Mouse (Mus musculus) forebrain, embryonic 12.5 days (tissue): Measurements from ENCODE around the gene 1700028K03Rik. TPM values are rescaled to one million over a fixed set of nuclear protein-coding genes. Genes with fewer than 3 reads are reported as not detected.

Experiments
- ATAC-seq: fragments of 200-750 bp; cut with Nextera tagmentation; 2 replicates; pipeline ENCODE4 v1.8.0; 2017; ENCODE audit warnings: moderate TSS enrichment; ENCODE audit not compliant: low FRiP score
- H3K27ac ChIP-seq: fragments of 300-500 bp; sonication (generic); 2 replicates; pipeline ENCODE4 v1.5.1; 2016; ENCODE audit warnings: mild to moderate bottlenecking
- H3K27me3 ChIP-seq: fragments of 300-500 bp; sonication (generic); 2 replicates; pipeline ENCODE4 v1.6.1; 2016; ENCODE audit warnings: mild to moderate bottlenecking
- H3K36me3 ChIP-seq: fragments of 300-500 bp; sonication (generic); replicated peaks from 2 replicates; pipeline ENCODE4 v1.6.1; 2016; ENCODE audit warnings: mild to moderate bottlenecking
- H3K4me1 ChIP-seq: fragments of 300-500 bp; sonication (generic); 2 replicates; pipeline ENCODE4 v1.6.1; 2016
- H3K4me2 ChIP-seq: fragments of 300-500 bp; sonication (generic); 2 replicates; pipeline ENCODE4 v1.6.1; 2016; ENCODE audit warnings: mild to moderate bottlenecking, moderate library complexity
- H3K4me3 ChIP-seq: fragments of 300-500 bp; sonication (generic); replicated peaks from 2 replicates; pipeline ENCODE4 v1.5.1; 2016; ENCODE audit warnings: mild to moderate bottlenecking
- H3K9ac ChIP-seq: fragments of 300-500 bp; sonication (generic); 2 replicates; pipeline ENCODE4 v1.6.1; 2016; ENCODE audit warnings: mild to moderate bottlenecking
- H3K9me3 ChIP-seq: fragments of 300-500 bp; sonication (generic); 2 replicates; pipeline ENCODE4 v1.6.1; 2016
- WGBS: fragments of 180-500 bp; shearing (Covaris S2); methylation state at CpG from one replicate; pipeline ENCODE4 v1.1.7; 2016; 5-methylcytosine and 5-hydroxymethylcytosine counted together
- polyA plus RNA-seq: library from polyadenylated mRNA; unstranded; fragments of >200 nt; fragmentation: Nextera tagmentation; extraction: Ambion mirVana; gene quantifications from 2 replicates; pipeline ENCODE4 v1.2.1, GENCODE M21; 2016

1700028K03Rik gene
- polyA plus RNA-seq, 1 experiment from 2014 or later, result 0.06 TPM

GRCm38 (mm10) chr5:107511326-107511725, 23.2 kb upstream of the 1700028K03Rik start:
- peaks cover 19% of the 10 kb centered on the region for H3K36me3 ChIP-seq
- ATAC-seq, result no peak
- WGBS, result 62% methylated on average over 2 of the region's 2 CpGs

GRCm38 (mm10) chr5:107513583-107513982, 20.9 kb upstream of the 1700028K03Rik start:
- no peak overlapping the region for H3K9ac ChIP-seq
- peak; percentile 53; the same call in 1 of the 2 replicates for ATAC-seq
- WGBS, result 50% methylated on average over 7 of the region's 7 CpGs

More at GRCm38 (mm10) chr5:107511326-107511725, 23.2 kb upstream of the 1700028K03Rik start:
- Histone ChIP-seq H3K27ac (no peak overlapping the region), H3K9me3 (no peaks in the 10 kb centered on the region), H3K4me2 (no peak overlapping the region), H3K4me3 (no peak overlapping the region), H3K9ac (no peak overlapping the region), H3K27me3 (no peaks in the 10 kb centered on the region), H3K4me1 (no peaks in the 10 kb centered on the region)

GRCm38 (mm10) chr5:107515453-107515852, 19.1 kb upstream of the 1700028K03Rik start:
- Histone ChIP-seq H3K4me1 (no peaks in the 10 kb centered on the region), H3K27ac (no peak overlapping the region), H3K4me2 (no peak overlapping the region), H3K9ac (no peak overlapping the region), H3K4me3 (no peak overlapping the region), H3K9me3 (no peaks in the 10 kb centered on the region), H3K27me3 (no peaks in the 10 kb centered on the region), H3K36me3 (peaks cover 2% of the 10 kb centered on the region; the same call in 1 of the 2 replicates)
- no peak for ATAC-seq
- WGBS, result 98% methylated on average over 3 of the region's 3 CpGs

More at GRCm38 (mm10) chr5:107513583-107513982, 20.9 kb upstream of the 1700028K03Rik start:
- H3K27ac ChIP-seq, result no peak overlapping the region
- no peaks in the 10 kb centered on the region for H3K27me3 ChIP-seq
- H3K36me3 ChIP-seq, result peaks cover 5% of the 10 kb centered on the region; the same call in 1 of the 2 replicates
- no peak overlapping the region for H3K4me2 ChIP-seq
- H3K4me3 ChIP-seq, result no peak overlapping the region
- no peaks in the 10 kb centered on the region for H3K4me1 ChIP-seq
- H3K9me3 ChIP-seq, result no peaks in the 10 kb centered on the region

- no peaks in the 10 kb centered on the region for H3K27me3 ChIP-seq
- no peak overlapping the region for H3K4me2 ChIP-seq
- H3K27ac ChIP-seq, result no peak overlapping the region
- ATAC-seq, result no peak
- 91% methylated on average over 1 of the region's 1 CpGs for WGBS
- H3K9ac ChIP-seq, result no peak overlapping the region
- no peaks in the 10 kb centered on the region for H3K36me3 ChIP-seq
- no peaks in the 10 kb centered on the region for H3K9me3 ChIP-seq
- no peak overlapping the region for H3K4me3 ChIP-seq
- H3K4me1 ChIP-seq, result no peaks in the 10 kb centered on the region
Observed at GRCm38 (mm10) chr5:107516087-107516486, 18.4 kb upstream of the 1700028K03Rik start.

DNA sequence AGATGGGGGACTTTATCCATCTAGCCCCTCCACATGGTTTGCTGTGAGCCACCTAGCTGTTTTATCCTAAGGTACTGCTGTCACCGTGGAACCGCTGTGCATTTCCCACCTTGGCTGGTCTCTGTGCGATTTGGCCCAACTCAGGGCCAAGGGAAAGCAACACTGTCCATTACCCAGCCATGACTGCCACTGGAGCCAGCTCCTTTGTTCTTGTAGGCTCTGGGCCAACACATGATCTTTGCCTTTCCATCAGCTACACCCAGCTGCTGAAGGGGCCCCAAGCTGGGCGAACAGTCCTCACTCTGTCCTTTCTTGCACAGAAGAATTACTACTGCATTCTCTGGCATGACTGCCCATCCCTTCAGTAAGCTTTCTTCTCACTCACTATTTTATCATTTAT, 15.9 kb upstream of the 1700028K03Rik start:
- H3K4me3 ChIP-seq, result no peak overlapping the region
- no peaks in the 10 kb centered on the region for H3K9me3 ChIP-seq
- no peaks in the 10 kb centered on the region for H3K36me3 ChIP-seq
- WGBS, result 95% methylated on average over 4 of the region's 4 CpGs
- H3K27me3 ChIP-seq, result no peaks in the 10 kb centered on the region
- H3K27ac ChIP-seq, result no peak overlapping the region
- no peaks in the 10 kb centered on the region for H3K4me1 ChIP-seq
- no peak overlapping the region for H3K4me2 ChIP-seq
- H3K9ac ChIP-seq, result no peak overlapping the region
- ATAC-seq, result no peak

DNA sequence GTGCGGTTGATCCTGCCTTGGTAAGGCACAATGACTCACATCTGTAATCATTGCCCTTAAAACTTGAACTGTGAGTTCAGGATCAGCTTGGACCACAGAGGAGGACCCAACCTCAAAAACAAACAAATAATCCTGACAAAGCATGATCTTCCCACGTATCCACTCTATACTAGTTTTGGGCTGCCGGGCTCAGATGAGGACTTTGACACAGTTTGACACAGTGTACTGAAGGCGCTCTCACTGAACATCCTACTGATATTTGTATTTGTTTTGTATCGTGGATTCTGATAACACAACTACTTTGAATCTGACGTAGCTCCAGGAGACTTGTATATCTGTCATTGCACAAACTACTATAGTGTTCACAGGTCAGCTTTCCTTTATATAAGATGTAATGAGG, 13.1 kb upstream of the 1700028K03Rik start:
- Histone ChIP-seq H3K27ac (no peak overlapping the region), H3K36me3 (no peaks in the 10 kb centered on the region), H3K9me3 (no peaks in the 10 kb centered on the region), H3K27me3 (no peaks in the 10 kb centered on the region), H3K4me1 (no peaks in the 10 kb centered on the region), H3K4me2 (no peak overlapping the region), H3K4me3 (no peak overlapping the region), H3K9ac (no peak overlapping the region)
- no peak for ATAC-seq
- 93% methylated on average over 6 of the region's 6 CpGs for WGBS

DNA sequence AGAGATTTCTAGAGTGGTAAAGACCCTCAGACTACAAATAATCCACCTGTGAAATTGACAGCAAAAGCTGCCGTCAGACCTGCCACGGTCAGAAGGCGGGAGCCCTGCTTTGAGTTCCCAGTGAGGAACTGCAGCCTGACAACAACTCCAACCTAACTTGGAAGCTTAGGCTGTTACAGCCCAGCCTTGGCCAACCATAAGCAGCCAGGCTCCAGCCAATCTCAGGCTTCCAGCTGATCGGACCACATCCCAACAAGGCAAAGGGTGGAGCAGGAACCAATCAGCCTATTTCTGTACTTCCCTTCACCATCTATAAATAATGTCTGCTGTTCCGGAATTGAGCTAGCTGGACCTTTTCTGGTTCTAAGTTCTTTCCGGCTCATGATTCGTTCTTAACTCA, 12.6 kb upstream of the 1700028K03Rik start:
- no peak overlapping the region for H3K9ac ChIP-seq
- no peak overlapping the region for H3K4me3 ChIP-seq
- no peaks in the 10 kb centered on the region for H3K9me3 ChIP-seq
- 82% methylated on average over 7 of the region's 7 CpGs for WGBS
- H3K36me3 ChIP-seq, result no peaks in the 10 kb centered on the region
- no peaks in the 10 kb centered on the region for H3K27me3 ChIP-seq
- no peak for ATAC-seq
- H3K27ac ChIP-seq, result no peak overlapping the region
- H3K4me1 ChIP-seq, result no peaks in the 10 kb centered on the region
- no peak overlapping the region for H3K4me2 ChIP-seq

- H3K4me1 ChIP-seq, result no peaks in the 10 kb centered on the region
- no peak overlapping the region for H3K4me2 ChIP-seq
- H3K9ac ChIP-seq, result no peak overlapping the region
- no peaks in the 10 kb centered on the region for H3K9me3 ChIP-seq
- 91% methylated on average over 10 of the region's 10 CpGs for WGBS
- no peaks in the 10 kb centered on the region for H3K27me3 ChIP-seq
- ATAC-seq, result no peak
- H3K27ac ChIP-seq, result no peak overlapping the region
- H3K4me3 ChIP-seq, result no peak overlapping the region
- no peaks in the 10 kb centered on the region for H3K36me3 ChIP-seq
Observed at GRCm38 (mm10) chr5:107524281-107524680, 10.2 kb upstream of the 1700028K03Rik start.

DNA sequence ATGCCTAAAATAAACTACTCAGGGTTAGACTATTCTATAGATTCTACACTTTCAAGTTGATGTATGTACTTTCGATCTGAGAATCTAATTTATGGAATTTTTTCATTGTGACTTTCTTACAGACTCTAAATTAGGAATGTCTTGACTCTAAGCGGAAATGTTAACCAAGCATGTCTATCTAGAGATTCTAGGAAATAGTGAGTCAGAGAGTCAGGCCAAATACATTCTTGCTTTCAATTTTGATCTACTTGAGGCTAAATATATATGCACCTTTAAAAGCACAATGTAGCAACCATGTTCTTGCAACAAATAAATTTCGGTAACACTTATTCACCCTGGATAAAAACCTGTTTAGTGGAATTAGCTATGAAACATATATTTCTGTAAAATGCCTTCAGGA, 5.7 kb upstream of the 1700028K03Rik start:
- WGBS, result 92% methylated on average over 3 of the region's 3 CpGs
- Histone ChIP-seq H3K9ac (no peak overlapping the region), H3K27me3 (no peaks in the 10 kb centered on the region), H3K4me2 (no peak overlapping the region), H3K36me3 (no peaks in the 10 kb centered on the region), H3K4me3 (no peak overlapping the region), H3K4me1 (no peaks in the 10 kb centered on the region), H3K9me3 (no peaks in the 10 kb centered on the region), H3K27ac (no peak overlapping the region)
- ATAC-seq, result no peak

- Histone ChIP-seq H3K27me3 (no peaks in the 10 kb centered on the region), H3K36me3 (no peaks in the 10 kb centered on the region), H3K4me2 (no peak overlapping the region), H3K27ac (no peak overlapping the region), H3K4me1 (no peaks in the 10 kb centered on the region), H3K9me3 (no peaks in the 10 kb centered on the region), H3K9ac (no peak overlapping the region), H3K4me3 (no peak overlapping the region)
- no peak for ATAC-seq
- 69% methylated on average over 2 of the region's 2 CpGs for WGBS
Observed at GRCm38 (mm10) chr5:107533590-107533989, 919 bp upstream of the 1700028K03Rik start.

DNA sequence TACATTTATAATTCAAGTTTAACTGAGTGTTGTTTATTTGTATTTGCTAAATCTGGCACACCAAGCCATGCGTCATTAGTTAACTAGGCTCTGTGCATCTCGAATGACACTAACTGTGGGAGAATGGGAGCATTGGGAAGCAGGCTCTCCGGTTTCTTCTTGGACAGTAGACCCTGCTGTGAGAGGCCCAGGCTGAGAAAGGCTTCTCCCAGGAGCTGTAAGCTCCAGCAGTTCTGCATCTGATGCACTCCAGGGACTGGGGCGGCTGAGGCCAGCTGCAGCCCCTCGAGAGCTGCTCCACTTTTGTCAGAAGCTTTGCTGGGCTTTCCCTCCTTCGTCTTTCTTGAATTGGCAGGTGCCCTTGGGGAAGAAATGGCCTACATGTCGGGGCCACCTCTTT, 7.2 kb downstream of the 1700028K03Rik start:
- no peaks in the 10 kb centered on the region for H3K27me3 ChIP-seq
- no peaks in the 10 kb centered on the region for H3K36me3 ChIP-seq
- H3K9me3 ChIP-seq, result no peaks in the 10 kb centered on the region
- no peak overlapping the region for H3K27ac ChIP-seq
- no peak for ATAC-seq
- no peak overlapping the region for H3K9ac ChIP-seq
- 24% methylated on average over 7 of the region's 7 CpGs for WGBS
- H3K4me2 ChIP-seq, result no peak overlapping the region
- H3K4me3 ChIP-seq, result no peak overlapping the region
- no peaks in the 10 kb centered on the region for H3K4me1 ChIP-seq

- ATAC-seq, result no peak
- Histone ChIP-seq H3K27me3 (no peaks in the 10 kb centered on the region), H3K9me3 (no peaks in the 10 kb centered on the region), H3K27ac (no peak overlapping the region), H3K4me1 (no peaks in the 10 kb centered on the region), H3K4me2 (no peak overlapping the region), H3K36me3 (peaks cover 13% of the 10 kb centered on the region; the same call in 1 of the 2 replicates), H3K9ac (no peak overlapping the region), H3K4me3 (no peak overlapping the region)
- WGBS, result 84% methylated on average over 4 of the region's 4 CpGs
Observed at GRCm38 (mm10) chr5:107545927-107546326, 11.4 kb downstream of the 1700028K03Rik start.

DNA sequence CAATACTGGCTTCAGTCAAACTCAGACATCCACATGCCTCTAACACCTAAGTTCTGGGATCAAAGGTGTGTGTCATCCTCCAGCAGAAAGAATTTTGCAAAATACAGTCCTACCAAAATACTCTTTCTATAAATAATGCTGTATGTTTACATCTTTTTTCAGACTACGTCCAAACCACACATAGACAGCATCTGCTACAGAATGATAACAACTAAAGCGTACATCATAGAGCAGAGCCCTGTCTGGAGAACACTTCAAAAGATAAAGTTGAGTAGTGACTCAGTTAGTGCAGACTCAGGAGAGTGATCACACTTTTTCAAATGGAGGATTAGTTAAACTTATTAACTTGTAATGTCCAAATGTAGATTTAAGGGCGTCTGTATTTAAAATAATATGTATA, 13.4 kb downstream of the 1700028K03Rik start:
- Histone ChIP-seq H3K4me3 (no peak overlapping the region), H3K27ac (no peak overlapping the region), H3K4me1 (no peaks in the 10 kb centered on the region), H3K4me2 (no peak overlapping the region), H3K27me3 (no peaks in the 10 kb centered on the region), H3K9me3 (no peaks in the 10 kb centered on the region), H3K9ac (no peak overlapping the region), H3K36me3 (peaks cover 18% of the 10 kb centered on the region; the same call in 1 of the 2 replicates)
- 88% methylated on average over 3 of the region's 3 CpGs for WGBS
- no peak for ATAC-seq
